Mouse (Mus musculus) bone marrow, adult 2 months (tissue): Measurements from ENCODE around the gene St3gal5.

Experiments
- CTCF ChIP-seq: fragments of 200-500 bp; IDR thresholded peaks from 2 replicates; pipeline ENCODE4 v1.5.1; 2011; ENCODE audit warnings: low read length, control low read depth; ENCODE audit not compliant: control insufficient read depth, insufficient read depth
- POLR2A ChIP-seq: fragments of 200-500 bp; IDR thresholded peaks from 2 replicates; pipeline ENCODE4 v1.6.1; 2011; ENCODE audit warnings: low read depth, mild to moderate bottlenecking, control low read depth, low read length, borderline replicate concordance; ENCODE audit not compliant: control insufficient read depth

DNA sequence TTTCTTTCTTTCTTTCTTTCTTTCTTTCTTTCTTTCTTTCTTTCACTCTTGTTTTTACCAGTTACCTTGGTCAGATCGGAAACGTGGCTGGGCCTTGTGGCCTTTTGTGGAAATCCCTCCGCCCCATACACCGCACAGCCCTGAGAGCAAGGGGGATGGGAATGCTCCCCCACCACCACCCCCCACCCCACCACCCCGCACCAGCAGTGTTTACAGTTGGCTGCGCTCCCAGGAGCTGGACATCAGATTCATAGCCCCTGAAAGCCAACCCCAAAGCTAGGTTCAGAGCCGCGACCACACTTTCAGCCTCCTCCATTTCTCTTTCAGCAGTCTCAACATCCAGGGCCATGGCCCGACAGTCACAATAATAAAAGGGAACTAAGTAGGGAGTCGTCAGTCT is 31.4 kb upstream of the St3gal5 start:
- TF ChIP-seq CTCF: no peak
- TF ChIP-seq POLR2A: no peak
